Mouse (Mus musculus): Measurements from ENCODE around the gene Gfm2.

- no peak for TF ChIP-seq POLR2A (IDR thresholded peaks at IDR 0.05; ENCODE audit: insufficient read depth, low read depth, low read length)
- TF ChIP-seq CTCF (IDR thresholded peaks at IDR 0.05; ENCODE audit: insufficient read depth, low read depth, low read length): no peak
Measured at GRCm38 (mm10) chr13:97095726-97096125, 42.0 kb upstream of the Gfm2 start.
